Mouse (Mus musculus) heart, adult 10 weeks (tissue): Measurements from ENCODE around the gene Iyd. TPM values are rescaled to one million over a fixed set of nuclear protein-coding genes. Genes with fewer than 3 reads are reported as not detected.

Experiments
- polyA plus RNA-seq: library from polyadenylated mRNA; stranded (reverse); fragments of 350-450 nt; fragmentation: Illumina TruSeq; extraction: RNeasy Lipid Tissue Mini Kit (QIAGEN cat#74804); gene quantifications from one replicate; pipeline ENCODE4 v1.2.3, GENCODE M21; 2014; ENCODE audit warnings: low read depth, low replicate concordance

The Iyd gene
- polyA plus RNA-seq: not detected

GRCm38 (mm10) chr10:3540003-3540827 lies at the start of gene Iyd:
TSS of gene Iyd (plus strand) at chr10:3540240.

Other genes starting within 250 kb of the Iyd start
- 147 TPM for gene Ppp1r14c, start 174.2 kb upstream of the Iyd start, polyA plus RNA-seq
- 6.6 TPM for gene Plekhg1, start 200.1 kb downstream of the Iyd start, polyA plus RNA-seq